Comparison of ENCODE assay signal across 10 mouse cellular contexts in the genomic region with DNA sequence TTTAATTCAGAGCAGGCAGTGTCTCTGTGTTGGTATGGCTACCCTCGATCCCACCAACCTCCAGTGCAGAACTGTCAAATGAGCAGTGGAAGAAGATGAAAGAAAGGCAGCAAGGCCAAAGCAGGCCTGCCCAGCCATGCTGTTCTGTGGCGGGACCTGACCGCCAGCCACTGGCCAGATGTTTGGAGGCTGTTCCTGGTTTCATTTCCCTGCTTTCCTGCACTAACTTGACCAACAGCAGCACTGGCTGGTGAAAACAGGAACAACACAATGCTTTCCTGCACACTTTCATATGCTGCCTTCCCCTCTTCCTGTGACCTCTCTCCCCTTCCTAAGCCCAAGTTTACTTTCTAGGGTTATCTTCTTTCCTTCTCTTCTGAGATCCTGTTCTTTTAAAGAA. TPM values are rescaled to one million over a fixed set of nuclear protein-coding genes. Genes with fewer than 3 reads are reported as not detected.
DNase-seq lines count a peak whose midpoint lies in the region; ATAC-seq and TF ChIP-seq lines count a peak whose summit lies in the region.
"Had no signal": no experiment of that assay in that cellular context is flagged by ENCODE, and none has a peak within 500 bp of the region (broad histone marks: within the 10 kb centered on the region; RNA-seq: fewer than 3 reads in every experiment).

No protein-coding gene starts in this region.

- no peaks in the 10 kb centered on the region for H3K36me3 ChIP-seq in kidney, embryonic 14.5 days (ENCODE audit: control insufficient read depth, insufficient read depth, low read length)
- no peaks in the 10 kb centered on the region for H3K36me3 ChIP-seq in forebrain, embryonic 13.5 days (ENCODE audit: poor library complexity, severe bottlenecking)
- H3K36me3 ChIP-seq: limb, embryonic 12.5 days had no signal

- H3K4me1 ChIP-seq in kidney, embryonic 14.5 days (ENCODE audit: control insufficient read depth, insufficient read depth, low read length): no peaks in the 10 kb centered on the region
- H3K4me1 ChIP-seq in lung, adult 2 months (ENCODE audit: control insufficient read depth, insufficient read depth, low read length): peaks cover 3% of the 10 kb centered on the region
- H3K4me1 ChIP-seq in forebrain, embryonic 13.5 days: no peaks in the 10 kb centered on the region
- H3K4me1 ChIP-seq: limb, embryonic 12.5 days had no signal

- no peaks in the 10 kb centered on the region for H3K9me3 ChIP-seq in kidney, embryonic 14.5 days (ENCODE audit: control insufficient read depth, low read length)
- H3K9me3 ChIP-seq in forebrain, embryonic 13.5 days (replicated peaks): no peaks in the 10 kb centered on the region
- H3K9me3 ChIP-seq: limb, embryonic 12.5 days had no signal

- no peak overlapping the region for H3K27ac ChIP-seq in kidney, embryonic 14.5 days (ENCODE audit: low read depth, low read length)
- no peak overlapping the region for H3K27ac ChIP-seq in forebrain, embryonic 13.5 days
- H3K27ac ChIP-seq: limb, embryonic 12.5 days had no signal

- 53% methylated on average over 3 of the region's 3 CpGs for WGBS in kidney, embryonic 14.5 days
- WGBS in lung, adult 2 months: 31% methylated on average over 3 of the region's 3 CpGs
- 59% methylated on average over 3 of the region's 3 CpGs for WGBS in forebrain, embryonic 13.5 days

- H3K27me3 ChIP-seq in kidney, embryonic 14.5 days (ENCODE audit: control insufficient read depth, insufficient read depth, low read length): no peaks in the 10 kb centered on the region
- H3K27me3 ChIP-seq in forebrain, embryonic 13.5 days: no peaks in the 10 kb centered on the region
- H3K27me3 ChIP-seq: limb, embryonic 12.5 days; Patski had no signal

- no peak for ATAC-seq in kidney, embryonic 14.5 days (ENCODE audit: low FRiP score, low TSS enrichment)
- ATAC-seq in activated CD4-positive, CD25-positive, alpha-beta regulatory T cell, adult 4 months: no peak
- no peak for ATAC-seq in forebrain, embryonic 13.5 days
- ATAC-seq: Patski had no signal

- no peak overlapping the region for H3K4me3 ChIP-seq in kidney, embryonic 14.5 days (ENCODE audit: low read length)
- no peak overlapping the region for H3K4me3 ChIP-seq in lung, adult 2 months (replicated peaks; ENCODE audit: extremely low read depth, low read depth, low read length)
- no peak overlapping the region for H3K4me3 ChIP-seq in forebrain, embryonic 13.5 days
- H3K4me3 ChIP-seq: limb, embryonic 12.5 days had no signal

- no peak overlapping the region for H3K4me2 ChIP-seq in kidney, embryonic 14.5 days (replicated peaks; ENCODE audit: low read depth, low read length)
- no peak overlapping the region for H3K4me2 ChIP-seq in forebrain, embryonic 13.5 days
- H3K4me2 ChIP-seq: limb, embryonic 12.5 days had no signal

- DNase-seq in kidney, adult 18-20 months: peak; percentile 21
- DNase-seq in brain, adult 2 months (ENCODE audit: low read depth, low spot score): peak; percentile 48
- peak; percentile 53 for DNase-seq in gastrocnemius, postnatal 25 days
- no peak for DNase-seq in lung, adult 2 months
- DNase-seq in urinary bladder, postnatal 4 days (ENCODE audit: low spot score in 2 of 2): no peak

- H3K9ac ChIP-seq in kidney, embryonic 14.5 days (ENCODE audit: low read depth, low read length): no peak overlapping the region
- H3K9ac ChIP-seq in forebrain, embryonic 13.5 days: no peak overlapping the region
- H3K9ac ChIP-seq: limb, embryonic 12.5 days had no signal

- TF ChIP-seq POLR2A in lung, adult 2 months (IDR thresholded peaks at IDR 0.05; ENCODE audit: borderline replicate concordance, extremely low read depth, low read depth, low read length): no peak

- TF ChIP-seq CTCF in lung, adult 2 months (IDR thresholded peaks at IDR 0.05; ENCODE audit: insufficient read depth, low read length): 0 out of 2 replicates have a peak, but pooled peaks have one; percentile 1

RNA-seq across cellular contexts. Expression of a gene that starts 50.8 kb away (rescaled TPM):
- 3.0 and 3.6 TPM in 2 replicates for polyA plus RNA-seq in kidney, embryonic 14.5 days (2014; fragmentation: Nextera tagmentation; extraction: Ambion mirVana)
- 10 to 100 TPM; 11.0 to 11.5 TPM for total RNA-seq in gastrocnemius, postnatal 25 days (2021)
- polyA plus RNA-seq in lung, adult 2 months (2012; rRNA removed): 5.5 and 6.1 TPM in 2 replicates
- under 1 TPM; 0.40 to 0.78 TPM for polyA plus RNA-seq in activated CD4-positive, CD25-positive, alpha-beta regulatory T cell, adult 4 months (2017; shearing (Covaris generic))
- polyA plus RNA-seq in forebrain, embryonic 13.5 days (2015; fragmentation: Nextera tagmentation; extraction: Ambion mirVana): 1.0 and 1.8 TPM in 2 replicates

Comparison
In these comparisons a context has a peak if more than half of its experiments do, and no peak if none do; other contexts are left out.
1. DNase-seq: peak in kidney, adult 18-20 months (single experiment), brain, adult 2 months (single experiment) and gastrocnemius, postnatal 25 days (single experiment); none in lung, adult 2 months (single experiment) and urinary bladder, postnatal 4 days (0 of 2).